Mouse (Mus musculus) liver, embryonic 16.5 days (tissue): ENCODE measurements at regions not wholly inside any gene's neighbourhood (a gene's known extent, or its start where the extent isn't known, plus 50 kb on each side); places are given as distances from the start of the nearest gene placed in this dataset.

Experiments used
- ATAC-seq: fragments of 200-750 bp; cut with Nextera tagmentation; 2 replicates; pipeline ENCODE4 v1.8.0; 2017; ENCODE audit warnings: low read depth, mild to moderate bottlenecking, moderate number of reproducible peaks, moderate library complexity
- H3K27ac ChIP-seq: fragments of 300-500 bp; sonication (generic); 2 replicates; pipeline ENCODE4 v1.5.1; 2014; ENCODE audit warnings: mild to moderate bottlenecking, low read length
- H3K27me3 ChIP-seq: fragments of 300-500 bp; sonication (generic); 2 replicates; pipeline ENCODE4 v1.6.1; 2014; ENCODE audit warnings: low read depth, low read length, mixed read lengths; ENCODE audit not compliant: control insufficient read depth, insufficient read depth
- H3K36me3 ChIP-seq: fragments of 300-500 bp; sonication (generic); 2 replicates; pipeline ENCODE4 v1.6.1; 2014; ENCODE audit warnings: mild to moderate bottlenecking; ENCODE audit not compliant: control insufficient read depth, insufficient read depth
- H3K4me1 ChIP-seq: fragments of 300-500 bp; sonication (generic); 2 replicates; pipeline ENCODE4 v1.6.1; 2014; ENCODE audit warnings: low read depth, low read length, mixed read lengths; ENCODE audit not compliant: control insufficient read depth
- H3K4me2 ChIP-seq: fragments of 300-500 bp; sonication (generic); 2 replicates; pipeline ENCODE4 v1.6.1; 2014; ENCODE audit warnings: low read depth, low read length, mixed read lengths
- H3K4me3 ChIP-seq: fragments of 300-500 bp; sonication (generic); 2 replicates; pipeline ENCODE4 v1.5.1; 2014; ENCODE audit warnings: low read depth, mild to moderate bottlenecking, low read length
- H3K9ac ChIP-seq: fragments of 300-500 bp; sonication (generic); 2 replicates; pipeline ENCODE4 v1.6.1; 2014; ENCODE audit warnings: low read depth, low read length
- H3K9me3 ChIP-seq: fragments of 300-500 bp; sonication (generic); replicated peaks from 2 replicates; pipeline ENCODE4 v1.6.1; 2016; ENCODE audit warnings: low read length; ENCODE audit not compliant: control insufficient read depth
- WGBS: fragments of 180-500 bp; shearing (Covaris S2); extraction: QIAGEN DNeasy Blood & Tissue Kit; methylation state at CpG from one replicate; pipeline ENCODE4 v1.1.7; 2014; ENCODE audit not compliant: insufficient replicate concordance; 5-methylcytosine and 5-hydroxymethylcytosine counted together

DNA sequence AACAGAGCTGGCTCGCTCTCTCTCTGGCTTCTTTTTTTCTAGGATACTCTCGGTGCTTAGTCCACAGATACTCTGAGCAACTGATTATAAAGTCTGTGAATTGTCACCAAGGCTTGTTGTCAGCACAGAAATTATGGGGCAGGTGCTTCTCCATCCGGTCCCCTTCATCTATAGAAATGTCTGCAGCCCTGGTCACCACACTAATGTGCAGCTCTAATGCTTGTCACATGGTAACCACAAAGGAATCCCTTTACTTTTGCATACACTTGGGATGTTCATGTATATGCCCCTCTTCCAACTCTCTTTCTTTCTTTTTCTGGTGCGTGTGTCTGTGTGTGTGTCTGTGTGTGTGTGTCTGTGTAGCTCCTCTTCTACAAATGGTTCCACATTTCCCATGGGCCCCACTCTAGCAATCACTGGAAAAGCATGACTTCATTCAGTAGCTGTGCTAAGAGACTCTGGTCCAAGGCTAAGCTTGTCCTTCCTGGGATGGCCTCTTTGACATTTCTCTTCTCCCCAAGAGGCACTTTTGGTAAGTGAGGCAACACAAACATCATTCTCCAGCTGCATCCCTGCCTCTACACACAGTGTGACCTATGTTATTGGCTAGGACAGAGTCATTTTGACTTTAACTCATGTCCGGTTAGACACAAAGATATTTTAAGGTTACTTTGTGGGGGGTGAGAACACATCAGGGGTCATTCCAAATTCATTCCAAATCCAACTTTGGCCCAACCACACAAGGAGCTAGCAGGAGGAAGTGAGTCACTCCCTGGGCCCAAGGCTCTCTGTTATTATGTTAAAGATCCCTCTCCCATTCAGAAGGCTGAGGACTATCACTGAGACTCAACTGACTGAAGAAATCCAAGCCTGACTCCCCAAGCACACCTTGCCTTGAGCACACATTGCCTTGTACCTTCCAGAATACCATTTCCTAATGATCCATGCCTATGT lies 705.4 kb downstream of the Inhba start:
- no peak overlapping the region for H3K27ac ChIP-seq
- no peak overlapping the region for H3K4me2 ChIP-seq
- no peak overlapping the region for H3K4me3 ChIP-seq
- no peaks in the 10 kb centered on the region for H3K4me1 ChIP-seq
- H3K9ac ChIP-seq, result no peak overlapping the region
- H3K9me3 ChIP-seq, result no peaks in the 10 kb centered on the region
- ATAC-seq, result no peak
- 51% methylated on average over 5 of the region's 5 CpGs for WGBS
- no peaks in the 10 kb centered on the region for H3K36me3 ChIP-seq
- H3K27me3 ChIP-seq, result no peaks in the 10 kb centered on the region

DNA sequence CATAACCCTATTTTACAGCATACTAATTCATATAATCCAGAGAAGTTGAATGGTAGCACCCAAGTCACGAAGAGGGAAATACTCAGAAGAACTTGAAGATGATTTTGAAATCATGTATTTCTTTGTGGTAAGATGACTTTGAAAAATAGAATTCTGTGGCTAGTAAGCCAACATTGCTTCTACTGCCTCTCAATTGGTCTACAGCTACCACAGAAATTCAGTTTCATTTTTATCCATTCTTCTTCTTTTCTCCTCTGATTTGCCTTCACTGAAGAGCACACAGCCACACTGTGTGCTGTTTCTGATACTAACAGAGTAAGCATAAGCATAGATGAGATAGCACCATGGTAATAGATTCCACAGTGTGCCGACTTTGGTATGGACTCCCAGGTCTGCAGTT lies 708.4 kb downstream of the Inhba start:
- no peaks in the 10 kb centered on the region for H3K9me3 ChIP-seq
- no peaks in the 10 kb centered on the region for H3K4me1 ChIP-seq
- no peak overlapping the region for H3K27ac ChIP-seq
- no peak overlapping the region for H3K9ac ChIP-seq
- no peaks in the 10 kb centered on the region for H3K27me3 ChIP-seq
- ATAC-seq, result no peak
- 44% methylated on average over 2 of the region's 2 CpGs for WGBS
- no peak overlapping the region for H3K4me2 ChIP-seq
- no peaks in the 10 kb centered on the region for H3K36me3 ChIP-seq
- no peak overlapping the region for H3K4me3 ChIP-seq

DNA sequence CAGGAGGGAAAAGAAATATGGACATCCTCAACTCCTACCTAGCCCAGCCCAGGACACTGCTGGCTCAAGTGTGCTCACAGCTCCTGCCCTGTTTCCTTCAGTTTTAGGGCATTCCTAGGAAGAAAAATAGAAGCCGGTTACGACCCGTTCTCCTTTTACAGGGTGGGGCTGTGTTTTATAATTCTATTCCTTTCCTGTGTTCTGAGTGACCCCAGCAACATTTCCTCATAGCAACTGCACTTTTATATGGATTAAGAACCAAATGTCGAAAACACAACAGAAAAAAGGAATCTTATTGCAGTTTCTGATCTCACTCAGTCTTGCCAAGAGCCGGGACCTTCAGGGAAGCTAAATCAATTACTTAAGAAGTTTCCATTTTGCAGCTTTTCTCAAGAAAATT lies 713.7 kb downstream of the Inhba start:
- Histone ChIP-seq H3K4me3 (no peak overlapping the region), H3K9me3 (no peaks in the 10 kb centered on the region), H3K27ac (no peak overlapping the region), H3K36me3 (no peaks in the 10 kb centered on the region), H3K4me2 (no peak overlapping the region), H3K9ac (no peak overlapping the region), H3K27me3 (no peaks in the 10 kb centered on the region), H3K4me1 (no peaks in the 10 kb centered on the region)
- WGBS, result 62% methylated on average over 5 of the region's 5 CpGs
- ATAC-seq, result no peak

DNA sequence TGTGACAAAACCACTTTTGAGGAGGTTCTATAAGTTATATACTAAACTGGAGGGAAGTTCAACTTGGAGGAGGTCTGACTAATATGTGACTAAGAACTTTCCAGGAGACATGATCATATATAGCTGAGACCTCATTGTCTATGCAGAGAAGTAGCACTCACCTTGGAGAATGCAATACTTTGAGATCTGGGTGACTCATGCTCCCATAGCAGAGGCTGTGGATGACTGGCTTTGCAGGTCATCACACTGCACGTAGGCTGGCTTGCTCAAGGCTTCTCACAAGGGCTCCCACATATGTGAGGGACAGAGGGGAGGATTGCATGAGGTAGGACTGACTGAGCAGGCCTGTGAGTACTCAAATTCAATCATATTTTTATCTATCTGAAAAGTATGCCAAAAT lies 726.7 kb downstream of the Inhba start:
- Histone ChIP-seq H3K27me3 (no peaks in the 10 kb centered on the region), H3K4me3 (no peak overlapping the region), H3K4me2 (no peak overlapping the region), H3K27ac (no peak overlapping the region), H3K4me1 (no peaks in the 10 kb centered on the region), H3K36me3 (no peaks in the 10 kb centered on the region), H3K9me3 (no peaks in the 10 kb centered on the region), H3K9ac (no peak overlapping the region)
- 38% methylated on average over 1 of the region's 1 CpGs for WGBS
- no peak for ATAC-seq

DNA sequence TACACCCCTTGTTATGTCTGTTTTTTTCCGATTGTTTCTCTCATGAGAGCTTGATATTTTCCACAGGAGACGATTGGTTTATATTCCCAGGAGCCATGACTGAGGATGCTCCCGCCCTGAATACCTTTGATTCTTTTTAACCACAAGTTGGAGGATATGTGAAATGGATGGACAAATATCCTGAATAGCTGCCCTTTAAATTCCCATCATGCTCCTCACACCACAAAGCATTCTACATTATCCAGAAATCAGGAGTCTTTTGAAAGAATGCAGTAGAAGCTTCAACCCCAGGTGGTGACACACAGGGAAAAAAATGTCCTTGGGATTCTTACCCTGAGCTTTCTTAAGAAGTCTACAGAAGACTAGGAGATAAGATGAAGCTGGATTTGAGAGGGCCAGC lies 727.9 kb downstream of the Inhba start:
- Histone ChIP-seq H3K4me1 (no peaks in the 10 kb centered on the region), H3K9ac (no peak overlapping the region), H3K4me3 (no peak overlapping the region), H3K9me3 (no peaks in the 10 kb centered on the region), H3K27ac (no peak overlapping the region), H3K36me3 (no peaks in the 10 kb centered on the region), H3K4me2 (no peak overlapping the region), H3K27me3 (no peaks in the 10 kb centered on the region)
- WGBS, result 63% methylated on average over 3 of the region's 3 CpGs
- ATAC-seq, result no peak

DNA sequence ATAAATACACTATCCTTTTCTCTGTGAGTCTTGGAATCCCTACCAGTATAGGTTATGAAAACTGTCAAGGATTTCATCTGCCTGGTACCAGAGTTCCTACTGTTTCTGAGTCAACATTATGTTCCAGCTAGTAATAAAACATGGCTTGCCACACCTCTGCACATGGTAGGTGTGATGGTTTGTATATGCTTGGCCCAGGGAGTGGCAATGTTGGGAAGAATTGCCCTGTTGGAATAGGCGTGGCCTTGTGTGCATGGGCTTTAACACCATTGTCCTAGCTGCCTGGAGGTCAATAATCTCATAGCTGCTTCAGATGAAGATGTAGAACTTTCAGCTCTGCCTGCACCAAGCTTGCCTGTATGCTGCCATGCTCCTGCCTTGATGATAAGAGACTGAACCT lies 732.6 kb downstream of the Inhba start:
- Histone ChIP-seq H3K9ac (no peak overlapping the region), H3K9me3 (no peaks in the 10 kb centered on the region), H3K4me2 (no peak overlapping the region), H3K36me3 (no peaks in the 10 kb centered on the region), H3K27ac (no peak overlapping the region), H3K4me1 (no peaks in the 10 kb centered on the region), H3K4me3 (no peak overlapping the region), H3K27me3 (no peaks in the 10 kb centered on the region)
- ATAC-seq, result no peak
- 40% methylated on average over 1 of the region's 1 CpGs for WGBS

DNA sequence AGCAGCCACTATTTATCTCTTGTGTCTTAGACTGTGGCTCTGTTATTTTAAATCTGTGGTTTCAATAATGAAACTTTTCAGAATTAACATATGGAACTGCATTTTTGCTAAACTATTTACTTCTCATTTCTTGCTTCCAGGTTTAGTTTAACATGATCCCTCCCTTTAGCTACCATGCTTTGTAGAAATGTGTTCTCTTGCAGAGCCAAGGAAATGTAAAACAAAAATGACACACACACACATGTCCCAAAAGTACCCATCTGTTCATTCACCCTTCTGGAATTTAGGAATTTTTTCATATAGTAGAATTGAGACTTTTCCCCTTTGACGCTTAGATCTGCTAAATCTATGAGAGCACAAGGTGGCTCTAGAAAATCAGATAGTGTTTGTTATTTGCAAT lies 734.0 kb downstream of the Inhba start:
- Histone ChIP-seq H3K27ac (no peak overlapping the region), H3K36me3 (no peaks in the 10 kb centered on the region), H3K27me3 (no peaks in the 10 kb centered on the region), H3K9me3 (no peaks in the 10 kb centered on the region), H3K4me1 (no peaks in the 10 kb centered on the region), H3K4me2 (no peak overlapping the region), H3K4me3 (no peak overlapping the region), H3K9ac (no peak overlapping the region)
- no peak for ATAC-seq
- 62% methylated on average over 1 of the region's 1 CpGs for WGBS

DNA sequence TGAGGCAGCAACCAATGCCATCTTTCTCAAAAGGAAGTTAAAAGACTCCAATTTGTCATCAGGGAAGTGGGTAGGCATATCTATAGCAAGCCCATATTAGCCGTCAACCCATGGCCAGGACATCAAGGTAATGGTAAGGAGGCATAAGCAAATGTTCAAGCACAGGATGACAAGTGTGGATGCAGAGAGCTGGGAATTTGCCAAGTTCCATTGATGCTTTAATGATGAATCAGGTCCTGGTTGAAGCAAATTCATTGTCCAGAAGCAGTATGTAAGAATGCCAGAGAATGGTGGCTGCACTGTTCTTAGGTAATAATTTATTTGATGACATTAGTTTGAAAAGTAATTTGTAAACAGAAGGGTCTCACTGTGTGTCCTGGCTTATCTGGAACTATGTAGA lies 734.8 kb downstream of the Inhba start:
- Histone ChIP-seq H3K27ac (no peak overlapping the region), H3K4me3 (no peak overlapping the region), H3K9me3 (no peaks in the 10 kb centered on the region), H3K27me3 (no peaks in the 10 kb centered on the region), H3K4me2 (no peak overlapping the region), H3K9ac (no peak overlapping the region), H3K36me3 (no peaks in the 10 kb centered on the region), H3K4me1 (no peaks in the 10 kb centered on the region)
- 74% methylated on average over 1 of the region's 1 CpGs for WGBS
- no peak for ATAC-seq

DNA sequence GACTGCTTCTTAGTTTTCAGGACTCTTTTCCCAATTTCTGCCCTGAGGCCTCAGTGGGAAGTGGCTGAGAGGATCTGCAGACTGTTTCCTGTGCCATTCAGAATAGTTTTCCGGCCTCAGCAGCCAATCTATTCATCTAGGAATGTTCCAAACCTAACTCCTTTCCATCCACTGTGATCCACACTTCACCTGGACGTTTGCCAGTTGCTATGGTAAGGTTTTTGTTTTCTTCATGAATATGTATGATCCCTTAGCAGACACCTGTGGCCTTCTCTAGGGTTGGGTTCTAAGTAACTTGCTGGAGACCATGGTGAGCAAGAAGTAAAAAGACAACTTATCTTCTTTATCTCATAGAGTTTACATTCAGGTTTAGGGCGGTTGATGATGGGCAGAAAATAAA lies 744.6 kb downstream of the Inhba start:
- Histone ChIP-seq H3K4me3 (no peak overlapping the region), H3K4me2 (no peak overlapping the region), H3K9me3 (no peaks in the 10 kb centered on the region), H3K27ac (no peak overlapping the region), H3K9ac (no peak overlapping the region), H3K4me1 (no peaks in the 10 kb centered on the region), H3K36me3 (no peaks in the 10 kb centered on the region), H3K27me3 (no peaks in the 10 kb centered on the region)
- WGBS, result 48% methylated on average over 3 of the region's 3 CpGs
- ATAC-seq, result no peak
